In genomic region chr2:167232132-167233008, GRCm38 (mm10) we compare ENCODE assay signal across 8 mouse cellular contexts. TPM values are rescaled to one million over a fixed set of nuclear protein-coding genes. Genes with fewer than 3 reads are reported as not detected.
DNase-seq lines count a peak whose midpoint lies in the region; ATAC-seq and TF ChIP-seq lines count a peak whose summit lies in the region.

No protein-coding gene starts in this region.

- ATAC-seq in kidney, postnatal 0 days (replicated peaks; ENCODE audit: low FRiP score, low read depth): no peak
- ATAC-seq in stomach, postnatal 0 days (ENCODE audit: low FRiP score, low TSS enrichment): peak; percentile 27; the same call in 1 of the 2 replicates
- ATAC-seq in erythroblast, adult 5-6 weeks (replicated peaks; ENCODE audit: low FRiP score, poor library complexity, severe bottlenecking): no peak
- ATAC-seq in intestine, embryonic 15.5 days: no peak

- no peaks in the 10 kb centered on the region for H3K9me3 ChIP-seq in kidney, postnatal 0 days (replicated peaks; ENCODE audit: low read length)
- no peaks in the 10 kb centered on the region for H3K9me3 ChIP-seq in stomach, postnatal 0 days (ENCODE audit: control insufficient read depth, low read length)
- H3K9me3 ChIP-seq in intestine, embryonic 15.5 days: no peaks in the 10 kb centered on the region

- H3K27me3 ChIP-seq in kidney, postnatal 0 days (ENCODE audit: insufficient read depth, low read length): no peaks in the 10 kb centered on the region
- no peaks in the 10 kb centered on the region for H3K27me3 ChIP-seq in stomach, postnatal 0 days (ENCODE audit: control insufficient read depth, insufficient read depth, low read length)
- H3K27me3 ChIP-seq in intestine, embryonic 15.5 days (replicated peaks): no peaks in the 10 kb centered on the region

- no peak for TF ChIP-seq EP300 in stomach, postnatal 0 days (optimal IDR thresholded peaks at IDR 0.05)

- peak; percentile 97 for DNase-seq in heart, adult 11 months
- DNase-seq in heart, adult 8-10 months (ENCODE audit: low spot score): no peak
- peak; percentile 94 for DNase-seq in adrenal gland, adult 2 months
- peak; percentile 40 to 60 for DNase-seq in gastrocnemius, adult 8-10 months (ENCODE audit: low spot score in 2 of 2)
- peak; percentile 22 for DNase-seq in kidney, postnatal 0 days (ENCODE audit: low spot score)
- no peak for DNase-seq in stomach, postnatal 0 days (ENCODE audit: low spot score)

- H3K4me1 ChIP-seq in kidney, postnatal 0 days (replicated peaks; ENCODE audit: insufficient read depth, low read length): peaks cover 5% of the 10 kb centered on the region; the same call in 1 of the 2 replicates
- H3K4me1 ChIP-seq in stomach, postnatal 0 days (replicated peaks; ENCODE audit: control insufficient read depth, insufficient read depth): no peaks in the 10 kb centered on the region
- H3K4me1 ChIP-seq in intestine, embryonic 15.5 days (replicated peaks): peaks cover 9% of the 10 kb centered on the region

- no peak overlapping the region for H3K27ac ChIP-seq in kidney, postnatal 0 days
- peak overlapping the region; percentile 56; the same call in 1 of the 2 replicates for H3K27ac ChIP-seq in stomach, postnatal 0 days (replicated peaks)
- H3K27ac ChIP-seq in intestine, embryonic 15.5 days: no peak overlapping the region

- no peak overlapping the region for H3K4me3 ChIP-seq in kidney, postnatal 0 days (replicated peaks; ENCODE audit: low read depth, low read length)
- H3K4me3 ChIP-seq in stomach, postnatal 0 days (ENCODE audit: low read depth, low read length): no peak overlapping the region
- H3K4me3 ChIP-seq in intestine, embryonic 15.5 days (replicated peaks): no peak overlapping the region

- no peak for TF ChIP-seq CTCF in kidney, postnatal 0 days (IDR thresholded peaks at IDR 0.05; ENCODE audit: low read depth)
- no peak for TF ChIP-seq CTCF in stomach, postnatal 0 days (IDR thresholded peaks at IDR 0.05; ENCODE audit: low read depth)

- 54% methylated on average over 14 of the region's 14 CpGs for WGBS in kidney, postnatal 0 days
- WGBS in stomach, postnatal 0 days: 54% methylated on average over 14 of the region's 14 CpGs
- WGBS in intestine, embryonic 15.5 days: 55% methylated on average over 14 of the region's 14 CpGs

- H3K36me3 ChIP-seq in kidney, postnatal 0 days (ENCODE audit: insufficient read depth, low read length): no peaks in the 10 kb centered on the region
- no peaks in the 10 kb centered on the region for H3K36me3 ChIP-seq in stomach, postnatal 0 days (ENCODE audit: control insufficient read depth, insufficient read depth, low read length)
- H3K36me3 ChIP-seq in intestine, embryonic 15.5 days: no peaks in the 10 kb centered on the region

- H3K4me2 ChIP-seq in kidney, postnatal 0 days (ENCODE audit: low read length): no peak overlapping the region
- H3K4me2 ChIP-seq in stomach, postnatal 0 days (replicated peaks; ENCODE audit: low read depth): no peak overlapping the region
- no peak overlapping the region for H3K4me2 ChIP-seq in intestine, embryonic 15.5 days (replicated peaks)

- H3K9ac ChIP-seq in kidney, postnatal 0 days (ENCODE audit: low read depth, low read length): no peak overlapping the region
- no peak overlapping the region for H3K9ac ChIP-seq in stomach, postnatal 0 days (ENCODE audit: low read length)
- H3K9ac ChIP-seq in intestine, embryonic 15.5 days: no peak overlapping the region; the same call in 1 of the 2 replicates

RNA-seq across cellular contexts. Expression of gene Ptgis, which starts 8.0 kb away (rescaled TPM):
- 10 to 100 TPM; 14.5 to 23.5 (median 16.9) TPM for total RNA-seq in heart, adult 8-10 months (2022)
- 10 to 100 TPM; 17.3 to 37.2 TPM for total RNA-seq in adrenal gland, adult 2 months (2021)
- 65.3 and 74.3 TPM in 2 replicates for polyA plus RNA-seq in adrenal gland, adult 2 months (2012; rRNA removed)
- total RNA-seq in gastrocnemius, adult 8-10 months (2022): 1 to 10 TPM; 1.1 to 3.3 (median 1.9) TPM
- 17.7 and 18.7 TPM in 2 replicates for polyA plus RNA-seq in kidney, postnatal 0 days (2015; fragmentation: Nextera tagmentation; extraction: Ambion mirVana)
- polyA plus RNA-seq in stomach, postnatal 0 days (2015; fragmentation: Nextera tagmentation; extraction: Ambion mirVana): 21.9 and 26.7 TPM in 2 replicates
- total RNA-seq in erythroblast, adult 5-6 weeks (2015; ENCODE audit: low replicate concordance): not detected in 2 replicates
- total RNA-seq in erythroblast, adult 5-6 weeks (2017; ENCODE audit: low replicate concordance): not detected in 2 replicates
- polyA plus RNA-seq in intestine, embryonic 15.5 days (2015; fragmentation: Nextera tagmentation; extraction: Ambion mirVana): 12.0 and 13.4 TPM in 2 replicates

RNA-seq across cellular contexts. Expression of gene Kcnb1, which starts 42.4 kb away (rescaled TPM):
- total RNA-seq in heart, adult 8-10 months (2022): 10 to 100 TPM; 33.9 to 43.8 (median 38.8) TPM
- 10 to 100 TPM; 14.8 to 21.7 TPM for total RNA-seq in adrenal gland, adult 2 months (2021)
- 7.7 and 9.4 TPM in 2 replicates for polyA plus RNA-seq in adrenal gland, adult 2 months (2012; rRNA removed)
- 10 to 100 TPM; 15.8 to 28.1 (median 25.7) TPM for total RNA-seq in gastrocnemius, adult 8-10 months (2022)
- 1.3 and 1.4 TPM in 2 replicates for polyA plus RNA-seq in kidney, postnatal 0 days (2015; fragmentation: Nextera tagmentation; extraction: Ambion mirVana)
- polyA plus RNA-seq in stomach, postnatal 0 days (2015; fragmentation: Nextera tagmentation; extraction: Ambion mirVana): 1.6 and 1.9 TPM in 2 replicates
- total RNA-seq in erythroblast, adult 5-6 weeks (2015; ENCODE audit: low replicate concordance): not detected in 2 replicates
- total RNA-seq in erythroblast, adult 5-6 weeks (2017; ENCODE audit: low replicate concordance): not detected in 2 replicates
- 1.1 and 1.7 TPM in 2 replicates for polyA plus RNA-seq in intestine, embryonic 15.5 days (2015; fragmentation: Nextera tagmentation; extraction: Ambion mirVana)

Comparison
In these comparisons a context has a peak if more than half of its experiments do, and no peak if none do; other contexts are left out.
1. DNase-seq: peak in heart, adult 11 months (single experiment), adrenal gland, adult 2 months (single experiment), gastrocnemius, adult 8-10 months (2 of 2) and kidney, postnatal 0 days (single experiment); none in heart, adult 8-10 months (single experiment) and stomach, postnatal 0 days (single experiment).
2. RNA of gene Kcnb1, which starts 42.4 kb away (total RNA-seq): 33.9 to 43.8 TPM in heart, adult 8-10 months, 15.8 to 28.1 TPM in gastrocnemius, adult 8-10 months and 14.8 to 21.7 TPM in adrenal gland, adult 2 months; not detected in erythroblast, adult 5-6 weeks; every median in the first group is over 10 times any median in the second.